Mouse (Mus musculus): ENCODE data around the gene Tuba3b. TPM values are rescaled to one million over a fixed set of nuclear protein-coding genes. Genes with fewer than 3 reads are reported as not detected.
A peak's percentile ranks its signal among the peaks of the same experiment; 100 is the strongest.

The Tuba3b gene
- total RNA-seq, 2 experiments from 2014 or later: not detected

GRCm38 (mm10) chr6:145656740-145657591 is 41.4 kb downstream of the Tuba3b start:
- no peak for DNase-seq
- intact Hi-C loops (cut with DNase I): no loop called here
- peak; percentile 35; the same call in 1 of the 2 replicates for TF ChIP-seq CTCF (IDR thresholded peaks at IDR 0.05)
- Histone ChIP-seq H3K4me3 (no peak overlapping the region), H3K27ac (no peak overlapping the region)

- Histone ChIP-seq H3K4me3 (no peak overlapping the region), H3K27ac (no peak overlapping the region)
- no peak for DNase-seq
- TF ChIP-seq CTCF (IDR thresholded peaks at IDR 0.05): no peak
- intact Hi-C loops (cut with DNase I): no loop called here
Observed at GRCm38 (mm10) chr6:145659116-145659515, 43.6 kb downstream of the Tuba3b start.

GRCm38 (mm10) chr6:145660943-145661342 is 45.4 kb downstream of the Tuba3b start:
- no peak for DNase-seq
- no peak for TF ChIP-seq CTCF (IDR thresholded peaks at IDR 0.05)
- Histone ChIP-seq H3K27ac (no peak overlapping the region), H3K4me3 (no peak overlapping the region)
- intact Hi-C loops (cut with DNase I): no loop called here

GRCm38 (mm10) chr6:145664208-145664607 is 48.7 kb downstream of the Tuba3b start:
- TF ChIP-seq CTCF (IDR thresholded peaks at IDR 0.05): no peak
- no peak for DNase-seq
- no peak overlapping the region for H3K4me3 ChIP-seq
- H3K27ac ChIP-seq: no peak overlapping the region
- intact Hi-C loops (cut with DNase I): no loop called here

- DNase-seq: no peak
- intact Hi-C loops (cut with DNase I): no loop called here
- no peak for TF ChIP-seq CTCF (IDR thresholded peaks at IDR 0.05)
- no peak overlapping the region for H3K27ac ChIP-seq
- H3K4me3 ChIP-seq: no peak overlapping the region
Observed at GRCm38 (mm10) chr6:145665751-145666150, 50.2 kb downstream of the Tuba3b start.

GRCm38 (mm10) chr6:145667654-145668053 is 52.1 kb downstream of the Tuba3b start:
- no peak for DNase-seq
- no peak for TF ChIP-seq CTCF (IDR thresholded peaks at IDR 0.05)
- Histone ChIP-seq H3K27ac (no peak overlapping the region), H3K4me3 (no peak overlapping the region)
- intact Hi-C loops (cut with DNase I): no loop called here

GRCm38 (mm10) chr6:145669596-145670071 is 54.1 kb downstream of the Tuba3b start:
- Histone ChIP-seq H3K4me3 (no peak overlapping the region), H3K27ac (no peak overlapping the region)
- no peak for DNase-seq
- no peak for TF ChIP-seq CTCF (IDR thresholded peaks at IDR 0.05)
- intact Hi-C loops (cut with DNase I): no loop called here

Other genes starting within 250 kb of the Tuba3b start
- gene Lmntd1, start 1.4 kb upstream of the Tuba3b start, total RNA-seq (2021): under 1 TPM in 1 of 2 experiments, not detected in 1; 0.10 TPM
- gene Rassf8, start 131.0 kb downstream of the Tuba3b start, total RNA-seq (2021): 10 to 100 TPM; 25.5 to 42.7 TPM
- 10 to 100 TPM; 17.2 to 48.4 TPM for gene Bhlhe41, start 249.8 kb downstream of the Tuba3b start, total RNA-seq (2021)